Mouse (Mus musculus) WW6 (cell line): Measurements from ENCODE around the gene Gpr183.

Experiments
- DNase-seq: peaks from one replicate; pipeline ENCODE4 v3.0.0-alpha.2; 2013; ENCODE audit warnings: low read depth, low spot score

Gpr183 gene

DNA sequence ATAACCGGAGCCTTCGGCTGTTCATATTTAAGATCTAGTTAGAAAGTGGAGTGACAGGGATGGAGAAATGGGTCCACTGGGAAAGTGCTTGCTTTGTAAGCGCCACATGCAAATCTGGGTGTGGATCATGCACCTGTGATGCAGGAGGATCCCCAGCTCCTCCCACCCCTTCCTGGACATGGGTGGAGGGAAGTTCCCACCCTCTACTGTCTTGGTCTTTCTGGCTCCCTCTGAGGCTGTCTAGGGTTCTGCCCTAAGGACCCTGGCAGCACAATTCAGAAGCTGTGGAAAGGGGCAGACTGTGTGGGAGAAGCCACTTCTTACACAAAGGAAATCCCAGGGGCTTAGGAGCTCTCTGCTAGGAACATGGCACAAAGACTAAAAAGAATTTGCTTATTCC, 33.4 kb downstream of the Gpr183 start:
- DNase-seq, result no peak

DNA sequence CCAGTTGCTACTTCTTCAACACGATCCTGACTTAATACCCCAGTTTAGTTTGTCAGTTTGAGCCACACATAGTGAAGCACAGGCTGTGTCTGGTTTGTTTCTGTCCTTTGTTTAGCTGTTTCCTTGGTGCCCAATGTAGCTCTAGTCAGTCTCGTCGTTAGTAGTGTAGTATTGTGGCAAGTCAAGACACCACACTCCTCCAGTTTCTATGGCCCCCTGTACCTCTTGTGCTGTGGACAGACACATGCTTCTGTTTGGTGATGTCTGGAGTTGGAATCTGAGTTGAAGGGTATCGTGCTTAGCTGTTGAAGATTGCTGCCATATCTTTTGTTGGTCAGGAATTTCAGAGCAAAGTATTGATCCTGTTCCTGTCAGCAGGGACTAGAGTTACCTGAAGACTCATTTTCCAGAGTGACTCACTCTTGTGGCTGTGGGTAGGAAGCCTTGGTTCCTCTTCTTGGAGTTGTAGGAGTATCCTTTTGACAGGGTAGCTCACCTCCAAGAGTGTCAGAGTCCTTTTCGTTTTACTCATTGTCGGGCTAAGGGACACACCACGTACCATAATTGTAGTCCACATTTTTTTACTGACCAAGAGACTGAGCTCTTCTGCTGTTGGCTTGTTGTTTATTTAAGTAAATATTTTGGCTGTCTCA, 34.1 kb downstream of the Gpr183 start:
- no peak for DNase-seq

DNA sequence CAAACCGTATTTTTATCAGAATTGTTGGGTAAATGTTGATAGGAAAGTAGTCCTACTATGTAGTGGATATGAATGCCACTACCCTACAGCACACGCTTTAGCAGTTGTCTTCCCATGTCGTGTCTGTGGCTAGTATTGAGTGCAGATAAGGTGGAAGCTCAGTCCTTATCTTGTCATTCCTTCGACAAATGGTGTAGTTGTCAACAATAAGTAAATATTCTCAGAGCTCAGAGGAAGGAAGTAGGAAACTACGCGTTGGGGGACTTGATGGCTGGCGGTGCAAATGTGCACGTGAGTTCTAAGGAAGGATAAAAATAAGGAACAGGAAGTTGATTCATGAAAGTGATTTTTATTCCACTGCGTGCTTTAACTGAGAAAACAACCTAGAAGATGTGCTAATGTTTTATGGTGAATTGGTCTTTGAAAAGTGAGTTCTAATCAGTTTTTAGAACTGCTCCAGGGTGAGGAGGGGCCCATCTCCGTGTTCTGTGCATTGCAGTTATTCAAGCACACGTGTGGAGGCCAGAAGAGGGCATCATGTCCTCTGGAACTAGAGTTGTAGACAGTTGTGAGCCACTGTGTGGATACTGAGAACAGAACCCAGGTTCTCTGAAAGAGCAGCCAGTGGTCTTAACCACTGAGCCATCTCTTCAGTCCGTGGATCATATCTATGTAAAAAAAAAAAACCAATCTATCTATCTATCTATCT, 35.6 kb downstream of the Gpr183 start:
- no peak for DNase-seq

DNA sequence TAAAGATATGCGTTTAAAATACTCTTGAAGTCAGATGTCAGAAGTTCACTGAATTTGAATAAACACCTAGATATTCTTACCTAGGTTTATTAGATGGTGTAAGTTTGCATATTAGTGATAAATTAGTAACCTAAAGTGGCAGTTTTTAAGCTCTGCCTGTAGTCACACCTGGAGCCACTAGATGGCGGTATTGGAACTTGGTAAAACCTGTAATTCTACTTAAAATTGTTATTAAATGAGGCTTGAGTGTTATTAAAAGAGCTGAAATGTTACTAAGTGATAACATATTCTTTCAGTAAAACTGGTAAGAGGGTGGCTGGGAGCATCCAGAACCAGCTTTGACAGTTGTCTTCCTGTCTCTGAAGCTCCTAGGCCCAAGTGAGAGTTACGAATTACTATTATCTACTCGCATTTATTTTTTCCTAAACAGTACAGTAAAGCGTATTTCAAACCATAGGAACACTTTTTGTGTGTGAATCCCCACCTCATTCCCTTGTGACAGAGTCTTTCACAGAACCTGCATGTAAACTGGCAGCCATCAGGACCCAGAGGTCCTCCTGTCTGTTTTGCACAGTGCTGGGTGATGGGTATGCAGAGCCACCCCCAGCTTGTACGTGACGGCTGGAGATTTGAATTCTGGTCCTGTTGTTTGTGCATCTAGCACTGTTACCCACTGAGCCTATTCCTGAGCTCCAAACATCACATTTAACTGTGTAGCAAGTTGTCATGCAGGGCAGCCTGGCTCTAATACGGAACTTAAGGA, 36.4 kb downstream of the Gpr183 start:
- DNase-seq, result no peak

DNA sequence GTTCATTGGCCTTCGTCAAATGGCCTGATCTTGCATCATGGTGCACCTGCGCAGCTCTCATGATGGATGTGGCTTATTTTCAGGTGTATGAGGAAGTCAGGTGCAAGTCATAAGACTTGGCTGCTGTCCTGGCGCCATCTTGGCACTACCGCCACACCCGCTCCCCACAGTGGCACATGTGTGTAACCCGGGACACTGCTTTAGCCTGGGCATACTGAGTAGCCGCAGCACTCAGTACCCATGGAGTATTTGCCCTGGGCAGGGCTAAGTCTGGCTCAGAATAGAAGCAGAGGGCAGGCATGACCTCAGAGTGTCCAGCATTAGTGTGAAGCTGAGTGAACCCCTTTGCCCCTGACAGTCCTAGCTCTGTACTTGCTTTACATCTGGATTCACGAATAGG, 37.5 kb downstream of the Gpr183 start:
- DNase-seq, result no peak

DNA sequence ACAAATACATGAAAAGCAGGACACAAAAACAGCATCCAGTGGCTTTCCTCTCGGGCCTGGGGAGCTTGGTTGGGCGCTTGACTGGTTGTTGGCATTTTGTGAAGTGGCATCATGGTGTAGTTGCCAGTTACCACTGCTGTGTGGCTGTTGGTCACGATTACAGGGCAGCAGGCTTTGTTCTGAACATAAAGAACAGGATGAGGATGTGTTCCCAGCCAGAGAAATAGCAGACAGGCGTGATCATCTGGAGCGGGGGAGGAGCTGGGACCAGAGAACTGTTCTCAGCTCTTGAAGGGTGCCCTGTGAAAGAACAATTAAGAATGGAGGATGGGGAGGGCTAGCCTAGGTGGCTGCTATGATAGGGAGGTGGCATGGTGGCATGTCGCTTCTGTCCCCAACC, 38.1 kb downstream of the Gpr183 start:
- no peak for DNase-seq

DNA sequence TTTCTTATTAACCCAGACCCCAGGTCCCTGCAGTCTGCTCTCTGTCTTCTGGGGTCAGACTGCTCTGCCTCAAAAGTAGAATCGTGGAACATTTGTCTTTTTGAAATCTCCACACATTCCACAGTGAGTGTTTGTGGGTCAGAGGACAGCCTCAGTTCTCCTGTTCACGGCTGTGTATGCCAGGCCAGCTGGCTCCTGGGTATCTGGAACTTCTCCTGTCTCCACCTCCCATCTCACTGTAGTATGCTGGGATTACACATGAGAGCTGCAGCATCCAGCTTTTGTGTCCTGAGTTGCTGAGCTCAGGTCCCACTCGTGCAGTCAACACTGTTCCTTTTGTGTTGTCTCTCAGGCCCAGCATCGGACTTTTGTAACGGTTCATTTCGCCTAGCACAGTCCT, 40.1 kb downstream of the Gpr183 start:
- DNase-seq, result no peak

DNA sequence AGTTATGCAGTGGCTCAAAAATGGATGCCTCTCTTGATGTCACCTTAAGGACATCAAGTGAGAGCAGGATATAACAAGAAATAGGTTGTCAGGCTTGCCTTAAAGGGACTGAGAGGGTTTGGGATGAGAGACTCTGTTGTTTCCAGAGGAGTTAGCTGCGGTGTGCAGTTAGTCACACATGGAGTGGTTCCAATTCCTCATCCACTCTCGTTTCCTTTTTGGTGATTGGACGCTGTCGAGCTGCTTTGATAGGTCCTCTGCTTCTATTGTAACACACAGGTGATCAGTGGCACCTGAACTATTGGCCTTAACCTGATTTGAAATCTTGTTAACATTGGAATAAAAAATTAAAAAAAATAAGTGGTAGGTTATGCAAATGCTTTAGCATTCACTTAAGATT, 42.3 kb downstream of the Gpr183 start:
- no peak for DNase-seq

DNA sequence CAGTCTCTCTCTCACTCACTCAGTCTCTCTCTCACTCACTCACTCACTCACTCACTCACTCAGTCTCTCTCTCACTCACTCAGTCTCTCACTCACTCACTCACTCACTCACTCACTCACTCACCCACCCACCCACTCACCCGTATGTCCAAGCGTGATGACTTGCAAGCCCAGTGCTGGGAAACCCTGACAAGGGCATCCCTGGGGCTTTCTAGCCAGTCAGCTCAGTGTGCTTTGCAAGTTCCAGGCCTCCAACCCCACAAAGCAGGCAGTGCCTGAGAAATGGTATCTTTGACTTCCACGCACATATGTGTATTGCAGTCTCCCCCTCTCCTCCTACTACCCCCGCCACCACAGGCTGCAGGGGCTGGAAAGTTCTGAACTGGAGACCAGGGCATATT, 43.0 kb downstream of the Gpr183 start:
- DNase-seq, result no peak

DNA sequence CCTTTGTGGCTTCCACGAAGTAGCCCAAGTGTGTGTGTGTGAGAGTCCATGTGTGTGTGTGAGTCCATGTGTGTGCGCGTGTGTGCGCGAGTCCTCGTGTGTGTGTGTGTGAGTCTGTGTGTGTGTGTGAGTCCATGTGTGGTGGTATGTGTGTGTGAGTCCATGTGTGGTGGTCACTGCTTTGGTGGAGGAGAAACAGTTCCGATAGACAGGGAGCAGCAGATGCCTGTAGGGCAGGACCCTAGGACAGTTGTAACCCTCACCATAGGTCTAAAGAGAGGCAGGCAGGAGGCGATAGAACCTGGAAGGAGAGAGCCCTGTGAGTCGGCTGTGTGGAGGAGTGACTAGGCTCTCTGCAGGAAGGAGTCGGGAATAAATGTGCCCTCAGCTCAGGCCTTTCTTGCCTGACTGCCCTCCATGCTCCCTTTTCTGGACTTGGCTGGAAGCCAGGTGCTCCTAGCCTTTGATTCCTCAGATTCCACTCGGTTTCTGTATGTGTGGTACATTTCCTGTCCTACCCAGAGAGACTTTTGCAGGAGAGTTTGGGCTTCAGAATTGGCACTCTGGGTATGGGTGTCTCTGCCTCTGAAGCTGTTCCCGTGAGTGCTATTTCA, 44.4 kb downstream of the Gpr183 start:
- DNase-seq, result no peak

DNA sequence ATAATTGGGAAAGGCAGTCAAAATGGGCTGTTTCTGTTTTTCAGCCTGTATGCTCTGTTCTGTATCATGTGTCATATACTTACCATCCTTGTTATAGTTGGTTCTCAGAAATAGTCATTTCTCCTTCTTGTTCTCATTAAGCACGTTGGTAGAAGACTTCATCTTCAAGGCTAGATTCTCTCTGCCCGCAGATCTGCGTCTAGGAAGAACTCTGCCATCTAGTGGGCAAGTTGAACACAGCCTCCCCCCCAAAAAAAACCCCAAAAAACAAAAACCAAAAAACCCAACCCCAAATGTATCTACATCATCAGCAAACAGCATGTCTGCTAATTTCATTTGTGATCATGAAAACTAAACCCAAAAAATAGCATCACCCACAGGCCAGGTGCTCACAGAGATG, 45.2 kb downstream of the Gpr183 start:
- no peak for DNase-seq

DNA sequence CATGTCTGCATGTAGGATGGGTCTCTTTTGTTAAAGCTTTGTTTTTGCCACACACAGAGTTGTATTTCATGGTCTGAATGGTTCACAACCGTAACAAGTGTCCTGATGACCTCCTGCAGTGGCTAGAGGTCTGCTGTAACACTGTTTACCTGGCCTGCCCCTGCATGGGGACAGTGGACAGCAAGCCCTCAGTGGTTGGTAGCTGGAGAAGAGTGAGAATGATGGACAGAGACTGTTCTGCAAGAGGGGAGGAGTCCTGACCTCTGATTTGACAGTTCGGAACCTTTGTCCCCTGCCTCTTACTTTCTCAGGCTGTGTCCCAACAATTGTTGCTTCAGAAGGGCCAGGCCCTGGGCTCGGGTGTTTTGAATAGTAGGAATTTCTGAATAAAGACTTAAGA, 46.7 kb downstream of the Gpr183 start:
- DNase-seq, result no peak

DNA sequence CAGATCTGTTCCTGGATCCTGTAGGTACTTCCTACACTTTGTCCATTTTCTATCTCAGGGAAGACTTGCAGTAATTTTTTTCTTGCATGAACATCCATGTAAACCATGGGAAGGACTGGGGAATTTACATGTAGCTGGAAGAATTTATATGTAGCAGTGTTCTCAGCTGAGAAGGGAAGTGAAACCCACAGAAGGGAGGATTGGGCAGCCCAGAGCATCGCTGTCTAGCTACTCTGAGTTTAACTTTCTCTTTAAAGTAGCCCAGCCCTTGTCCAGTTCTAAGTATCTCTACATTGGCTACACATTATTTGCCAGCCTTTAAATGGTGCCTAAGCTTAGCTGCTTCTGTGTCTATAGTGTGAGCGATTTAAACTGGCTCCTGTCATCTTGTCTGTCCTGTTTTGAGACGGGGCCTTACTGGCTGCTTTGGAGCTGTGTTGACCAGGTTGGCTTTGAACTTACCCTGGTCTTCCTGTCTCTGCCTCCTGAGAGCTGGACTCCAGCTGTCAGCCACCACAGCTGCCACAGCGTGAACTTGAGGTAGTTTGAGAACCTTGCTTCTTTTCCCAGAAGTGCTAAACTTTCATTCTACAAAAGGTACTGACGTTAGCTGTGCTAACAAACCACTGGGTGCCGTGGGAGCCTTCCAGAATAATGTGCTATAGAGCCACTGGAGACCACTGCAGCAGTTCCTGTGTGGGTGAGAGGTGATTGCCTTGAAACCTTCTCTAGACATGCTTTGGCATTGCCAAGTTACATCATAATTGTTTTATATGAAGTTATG, 48.5 kb downstream of the Gpr183 start:
- no peak for DNase-seq

DNA sequence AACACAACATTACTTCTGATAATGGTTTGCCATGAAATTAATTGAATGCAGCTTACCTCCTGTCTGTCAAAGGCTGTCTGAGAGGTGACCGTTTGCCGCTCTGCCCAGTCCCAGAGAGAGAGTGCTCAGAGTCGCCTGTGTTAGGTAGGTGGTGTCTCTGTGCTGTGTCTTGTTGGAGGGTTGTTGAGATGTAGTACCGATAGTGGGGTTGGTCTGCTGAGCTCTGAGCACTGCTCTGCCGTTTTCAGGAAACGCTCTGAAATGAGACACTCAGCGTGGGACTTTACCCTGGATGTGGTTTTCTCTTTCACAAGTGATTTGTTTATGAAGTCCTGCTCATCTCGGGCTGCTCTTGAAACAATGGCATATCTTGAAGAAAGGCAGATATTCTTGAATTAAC, 49.4 kb downstream of the Gpr183 start, which contains the start of gene Gpr18:
TSS of gene Gpr18 (minus strand) at position 161 of the 400 bp plus-strand sequence.
- no peak for DNase-seq

DNA sequence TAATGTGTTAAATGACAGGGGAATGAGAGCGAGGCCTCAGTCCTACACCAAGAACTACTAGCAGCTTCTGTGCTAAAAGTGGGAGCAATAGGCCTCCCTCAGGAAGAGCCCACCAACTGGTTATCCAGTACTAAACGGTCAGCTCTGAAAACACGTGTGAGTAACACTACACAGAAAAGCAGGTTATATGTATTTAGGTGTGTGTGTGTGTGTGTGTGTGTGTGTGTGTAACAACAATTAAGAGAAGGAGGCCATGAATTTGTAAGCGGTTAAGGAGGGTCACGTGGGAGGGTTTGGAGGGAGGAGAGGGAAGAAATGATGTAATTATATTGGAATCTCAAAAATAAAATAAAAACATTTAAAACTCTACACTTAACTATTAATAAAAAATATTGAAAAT, 49.9 kb downstream of the Gpr183 start:
- DNase-seq, result no peak

DNA sequence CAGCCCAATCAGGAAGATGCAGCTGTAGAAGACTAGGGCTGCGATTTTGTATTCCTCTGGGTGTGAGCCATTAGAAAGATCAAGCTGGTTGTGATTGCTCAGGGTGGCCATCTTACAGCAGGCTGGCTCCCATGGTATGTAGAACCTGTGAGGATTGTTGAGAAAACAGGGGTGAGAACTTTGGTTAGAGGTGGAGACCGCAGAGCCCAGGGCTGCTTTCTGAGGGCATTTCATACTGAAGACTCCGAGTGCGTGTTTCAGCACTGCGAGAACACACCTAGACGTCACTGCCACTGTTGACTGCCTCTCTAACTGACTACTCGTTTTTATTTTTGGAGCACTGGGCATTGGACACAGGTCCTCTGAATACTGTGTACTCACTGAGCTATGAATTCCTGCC, 52.5 kb downstream of the Gpr183 start:
- no peak for DNase-seq

DNA sequence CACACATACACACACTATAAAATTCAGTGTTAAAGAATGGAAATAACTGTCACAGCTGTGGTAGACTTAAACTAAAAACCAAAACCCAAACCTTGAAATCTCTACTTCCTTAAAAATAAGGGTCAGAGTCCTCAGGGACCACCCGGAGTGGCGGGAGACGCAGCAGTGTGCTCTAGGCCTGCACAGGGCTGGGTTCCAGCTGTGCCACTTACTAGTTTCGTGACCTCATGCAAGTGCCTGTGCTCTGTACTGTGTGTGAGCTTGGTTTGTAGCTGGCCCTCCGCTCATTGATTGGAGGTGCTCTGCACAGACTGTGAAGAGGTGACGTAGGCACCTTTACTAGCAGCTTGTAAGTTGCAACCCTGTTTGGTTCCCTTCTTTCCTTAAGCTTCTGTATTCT, 55.1 kb downstream of the Gpr183 start:
- DNase-seq, result no peak

DNA sequence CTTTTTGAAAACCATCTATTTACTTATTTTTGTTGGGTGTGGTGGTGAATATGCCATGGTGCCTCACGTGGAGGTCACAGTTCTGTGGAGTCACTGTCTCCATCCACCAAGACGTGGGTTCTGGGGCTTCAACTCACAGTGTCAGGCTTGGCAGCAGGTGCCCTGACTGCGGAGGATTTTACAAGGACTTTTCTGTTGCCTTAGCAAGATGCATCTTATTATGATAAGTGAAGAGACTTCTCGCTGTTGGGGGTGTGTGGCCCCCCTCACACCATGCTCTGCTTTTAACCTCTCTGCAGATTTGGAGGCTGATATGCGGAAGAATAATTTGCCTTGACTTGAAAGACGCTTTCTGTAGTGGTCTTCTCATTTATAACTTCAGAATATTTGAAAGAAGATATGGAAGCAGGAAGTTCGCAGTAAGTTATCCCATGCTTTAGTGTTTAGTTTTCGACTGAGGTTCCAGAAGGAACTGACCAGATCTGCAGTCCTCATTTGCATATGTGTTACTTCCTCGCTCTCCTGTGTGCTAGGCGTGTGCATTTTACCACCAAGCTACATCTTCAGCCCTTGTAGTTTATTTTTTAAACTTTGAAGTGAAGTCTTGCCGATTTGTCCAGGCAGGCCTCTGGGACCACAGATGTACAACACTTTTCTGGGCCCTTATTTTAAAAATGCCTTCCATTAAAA, 57.9 kb downstream of the Gpr183 start:
- DNase-seq, result no peak

DNA sequence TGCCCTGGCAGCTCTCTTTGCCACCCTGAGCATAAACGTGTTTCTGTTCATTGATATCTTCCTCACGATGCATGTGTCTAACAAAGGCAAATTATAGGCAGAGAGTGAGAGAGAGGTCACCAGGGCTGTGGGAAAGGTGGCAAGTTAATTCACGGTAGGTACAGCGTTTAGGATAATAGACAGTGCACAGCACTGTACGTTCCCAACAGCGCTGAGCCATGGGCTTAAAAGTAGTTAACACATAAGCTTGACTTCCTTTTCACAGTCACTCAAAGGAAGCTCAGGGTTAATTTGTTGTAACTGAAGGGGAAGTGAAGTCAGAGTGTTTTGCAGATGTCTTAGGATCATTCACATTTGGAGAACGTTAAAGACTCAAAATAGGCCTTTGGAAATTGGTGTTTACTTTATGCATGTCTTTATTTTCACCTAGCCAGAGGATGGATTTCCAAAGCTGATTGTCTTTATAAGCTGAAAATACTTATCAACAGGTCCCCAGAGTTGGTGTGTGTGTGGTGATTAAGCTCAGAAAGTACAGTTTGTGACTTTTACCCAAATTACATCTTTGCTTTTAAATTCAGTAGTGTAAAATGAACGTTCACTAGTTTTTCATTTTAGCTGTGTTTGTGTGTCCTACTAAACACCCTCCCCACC, 58.5 kb downstream of the Gpr183 start:
- no peak for DNase-seq

DNA sequence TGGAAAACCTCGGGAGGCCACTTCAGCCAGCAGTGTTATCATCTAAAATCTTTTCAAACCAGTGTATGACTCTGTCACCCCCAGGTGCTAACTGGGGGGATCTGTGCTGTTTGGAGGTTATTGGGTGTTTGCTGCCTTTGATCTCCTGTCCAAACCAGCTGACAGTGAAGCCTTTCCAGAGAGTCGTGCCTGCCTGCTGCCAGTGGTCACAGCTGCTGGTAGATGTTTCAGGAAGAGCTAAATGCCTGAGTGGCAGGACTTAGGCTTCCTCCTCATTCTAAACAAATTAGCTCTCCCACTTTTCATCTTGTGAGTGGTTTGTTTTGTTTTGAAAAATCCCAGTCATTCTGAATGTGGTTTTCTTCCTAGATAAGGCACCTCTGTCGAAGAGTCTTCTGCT, 60.2 kb downstream of the Gpr183 start:
- no peak for DNase-seq
